ENCODE assay signal across 8 mouse cellular contexts in genomic region chr1:177441492-177442195, GRCm38 (mm10). TPM values are rescaled to one million over a fixed set of nuclear protein-coding genes. Genes with fewer than 3 reads are reported as not detected.
A peak's percentile ranks its signal among the peaks of the same experiment; 100 is the strongest.
DNase-seq lines count a peak whose midpoint lies in the region; ATAC-seq and TF ChIP-seq lines count a peak whose summit lies in the region.

No protein-coding gene starts in this region.

- intact Hi-C loops in left cerebral cortex, adult 2 months (cut with DNase I): loop anchor here (5.0 to 10.0 kb wide), 4 partner anchors 184 to 564 kb away; partner anchors contain the start of gene Akt3

- peak; percentile 99 for ATAC-seq in hindbrain, postnatal 0 days
- ATAC-seq in megakaryocyte, adult 5-6 weeks (ENCODE audit: poor library complexity, severe bottlenecking): peak; percentile 81

- H3K9me3 ChIP-seq in hindbrain, postnatal 0 days (ENCODE audit: low read length): no peaks in the 10 kb centered on the region

- peak overlapping the region; percentile 85 for H3K4me3 ChIP-seq in hindbrain, postnatal 0 days (ENCODE audit: low read length)
- peak overlapping the region; percentile 83 for H3K4me3 ChIP-seq in left cerebral cortex, adult 2 months

- no peaks in the 10 kb centered on the region for H3K4me1 ChIP-seq in hindbrain, postnatal 0 days (ENCODE audit: insufficient read depth, low read length)

- peak overlapping the region; percentile 95 for H3K27ac ChIP-seq in hindbrain, postnatal 0 days
- H3K27ac ChIP-seq in left cerebral cortex, adult 2 months: peak overlapping the region; percentile 92

- no peaks in the 10 kb centered on the region for H3K27me3 ChIP-seq in hindbrain, postnatal 0 days (ENCODE audit: insufficient read depth, low read length)

- H3K9ac ChIP-seq in hindbrain, postnatal 0 days (replicated peaks; ENCODE audit: low read length): peak overlapping the region; percentile 64

- H3K4me2 ChIP-seq in hindbrain, postnatal 0 days (ENCODE audit: low read depth, low read length): peak overlapping the region; percentile 84

- peak; percentile 31; the same call in 1 of the 2 replicates for TF ChIP-seq CTCF in hindbrain, postnatal 0 days (IDR thresholded peaks at IDR 0.05; ENCODE audit: low read depth)
- TF ChIP-seq CTCF in left cerebral cortex, adult 2 months (IDR thresholded peaks at IDR 0.05): no peak; the same call in 1 of the 2 replicates

- no peaks in the 10 kb centered on the region for H3K36me3 ChIP-seq in hindbrain, postnatal 0 days (ENCODE audit: insufficient read depth, low read length)

- under 1% methylated on average over 77 of the region's 87 CpGs for WGBS in hindbrain, postnatal 0 days

- DNase-seq in WW6 (ENCODE audit: low read depth, low spot score): peak; percentile 87
- DNase-seq in cerebellum, postnatal 4 days (ENCODE audit: low spot score in 2 of 2): peak; percentile 91 to 97
- peak; percentile 98 for DNase-seq in gastrocnemius, adult 18-20 months (ENCODE audit: low spot score)
- peak; percentile 99 for DNase-seq in hindbrain, postnatal 0 days (ENCODE audit: low spot score)
- peak; percentile 97 to 99 for DNase-seq in left cerebral cortex, adult 2 months (ENCODE audit: extremely low spot score in 1 of 2, low spot score in 2 of 2)
- peak; percentile 93 to 94 for DNase-seq in right cerebral cortex, adult 2 months (ENCODE audit: low spot score in 2 of 2)
- peak; percentile 98 for DNase-seq in urinary bladder, postnatal 14 days (ENCODE audit: low spot score)

RNA-seq across cellular contexts. Expression of gene Zbtb18, which starts 0.5 kb away (rescaled TPM):
- total RNA-seq in gastrocnemius, adult 18-20 months (2021): 100 to 1,000 TPM; 107 to 125 TPM
- total RNA-seq in hindbrain, postnatal 0 days (2014; rRNA removed): 112 and 114 TPM in 2 replicates
- 45.6 and 47.3 TPM in 2 replicates for polyA plus RNA-seq in hindbrain, postnatal 0 days (2015; fragmentation: Nextera tagmentation; extraction: Ambion mirVana)
- 100 to 1,000 TPM; 351 to 386 TPM for total RNA-seq in left cerebral cortex, adult 2 months (2021)
- 45.0 and 48.4 TPM in 2 replicates for total RNA-seq in megakaryocyte, adult 5-6 weeks (2015)
- total RNA-seq in megakaryocyte, adult 5-6 weeks (2017): 47.9 and 73.7 TPM in 2 replicates

Comparison
In these comparisons a context has a peak if more than half of its experiments do, and no peak if none do; other contexts are left out.
1. Peak in every context shown above with its lines: DNase-seq, ATAC-seq, H3K4me3 ChIP-seq and H3K27ac ChIP-seq.